Mouse (Mus musculus) bone marrow macrophage, adult 2 months (primary cell): ENCODE data around the gene Prrg4.

ENCODE experiments used
- CTCF ChIP-seq: IDR thresholded peaks from 2 replicates; pipeline ENCODE4 v1.5.1; 2012; ENCODE audit warnings: low read depth, mild to moderate bottlenecking, low read length, moderate library complexity
- POLR2A ChIP-seq: IDR thresholded peaks from 2 replicates; pipeline ENCODE4 v1.6.1; 2012; ENCODE audit warnings: mild to moderate bottlenecking, low read depth, low read length, borderline replicate concordance

GRCm38 (mm10) chr2:104860426-104860825 lies 10.8 kb upstream of the Prrg4 start:
- TF ChIP-seq CTCF, result no peak
- no peak for TF ChIP-seq POLR2A
